Mouse (Mus musculus): ENCODE measurements around the gene Ppil6. TPM values are rescaled to one million over a fixed set of nuclear protein-coding genes. Genes with fewer than 3 reads are reported as not detected.

Ppil6 gene
- polyA plus RNA-seq (2016; fragmentation: Nextera tagmentation; extraction: Ambion mirVana) = 0.12 TPM in 1 of 2 replicates, not detected in the other

DNA sequence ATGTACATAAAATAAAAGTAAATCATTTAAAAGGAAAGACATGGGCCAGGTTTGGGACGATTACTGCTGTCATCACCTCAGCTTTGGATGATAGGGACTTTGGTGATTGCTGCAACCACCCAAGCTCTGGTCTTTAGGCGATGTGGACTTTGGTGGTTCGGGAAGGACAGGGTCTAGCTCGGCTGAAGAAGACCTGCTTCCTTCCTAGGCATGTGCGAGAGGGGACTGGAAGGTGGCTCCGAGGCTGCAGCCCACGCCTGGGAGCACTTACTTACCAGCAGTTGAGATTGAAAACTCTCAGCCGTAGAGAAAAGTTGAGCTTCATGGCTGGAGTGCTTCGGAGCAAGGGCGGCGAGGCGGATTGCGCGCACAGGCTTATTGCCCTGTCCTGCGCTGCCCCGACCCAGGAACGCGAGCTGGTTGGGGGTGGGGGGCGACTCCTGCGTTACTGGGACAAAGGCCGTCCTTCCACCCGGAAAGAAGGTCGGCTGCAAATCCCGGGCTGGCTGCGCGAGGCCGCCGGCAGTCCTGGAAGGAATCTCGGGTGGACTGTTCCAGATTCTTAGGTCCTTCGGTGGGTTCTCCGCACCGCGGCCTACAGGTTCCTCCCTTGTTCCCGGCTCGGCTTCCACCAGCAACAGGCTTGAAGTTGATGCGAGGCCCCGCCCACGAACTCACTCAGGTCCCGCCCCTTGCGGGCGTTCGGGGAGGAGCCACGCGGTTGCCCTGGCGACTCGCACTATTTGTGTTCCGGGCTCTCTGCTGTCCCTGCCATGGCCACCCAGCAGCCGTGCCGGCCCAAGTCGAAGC, at the start of gene Ppil6, which contains the start of gene Smpd2:
Gene Ppil6 (plus strand): TSS at position 732 of the 810 bp plus-strand sequence.
Gene Smpd2 (minus strand): TSS at position 662 of the 810 bp plus-strand sequence.
- peak within 1 kb of the TSS; percentile 27 for H3K27ac ChIP-seq
- peaks cover 24% of the 10 kb centered on the region for H3K4me1 ChIP-seq
- peak within 1 kb of the TSS; percentile 74 for H3K4me3 ChIP-seq
- H3K36me3 ChIP-seq = peaks cover 27% of the 10 kb centered on the region
- H3K9me3 ChIP-seq (replicated peaks) = no peaks in the 10 kb centered on the region
- peak within 1 kb of the TSS; percentile 100 for H3K4me2 ChIP-seq
- H3K9ac ChIP-seq = peak within 1 kb of the TSS; percentile 74
- 2% methylated on average over 50 of the region's 50 CpGs for WGBS (ENCODE audit: insufficient replicate concordance)
- 0 out of 2 replicates have a peak, but pooled peaks cover 8% of the 10 kb centered on the region for H3K27me3 ChIP-seq (replicated peaks)
- peak; percentile 90 for ATAC-seq

GRCm38 (mm10) chr10:41448216-41448615, 42.0 kb upstream of the Ppil6 start:
- Histone ChIP-seq H3K9me3 (replicated peaks) (no peaks in the 10 kb centered on the region), H3K4me2 (peak overlapping the region; percentile 2; the same call in 1 of the 2 replicates), H3K4me3 (no peak overlapping the region), H3K9ac (no peak overlapping the region), H3K4me1 (peaks cover 41% of the 10 kb centered on the region), H3K27me3 (replicated peaks) (no peaks in the 10 kb centered on the region), H3K27ac (no peak overlapping the region), H3K36me3 (peaks cover 17% of the 10 kb centered on the region)
- WGBS (ENCODE audit: insufficient replicate concordance) = 7% methylated on average over 1 of the region's 1 CpGs
- ATAC-seq = no peak

GRCm38 (mm10) chr10:41449684-41450083, 40.6 kb upstream of the Ppil6 start:
- Histone ChIP-seq H3K4me1 (peaks cover 41% of the 10 kb centered on the region), H3K9ac (peak overlapping the region; percentile 79), H3K27ac (peak overlapping the region; percentile 81), H3K36me3 (peaks cover 20% of the 10 kb centered on the region), H3K4me3 (peak overlapping the region; percentile 72), H3K9me3 (replicated peaks) (no peaks in the 10 kb centered on the region), H3K27me3 (replicated peaks) (no peaks in the 10 kb centered on the region), H3K4me2 (peak overlapping the region; percentile 86)
- WGBS (ENCODE audit: insufficient replicate concordance) = 19% methylated on average over 14 of the region's 14 CpGs
- ATAC-seq = peak; percentile 33

- Histone ChIP-seq H3K36me3 (peaks cover 24% of the 10 kb centered on the region), H3K27me3 (replicated peaks) (no peaks in the 10 kb centered on the region), H3K4me1 (peaks cover 41% of the 10 kb centered on the region), H3K4me3 (peak within 1 kb of the TSS; percentile 72), H3K27ac (peak within 1 kb of the TSS; percentile 81), H3K4me2 (peak within 1 kb of the TSS; percentile 86), H3K9ac (peak within 1 kb of the TSS; percentile 79), H3K9me3 (replicated peaks) (no peaks in the 10 kb centered on the region)
- WGBS (ENCODE audit: insufficient replicate concordance) = under 1% methylated on average over 48 of the region's 49 CpGs
- peak; percentile 96 for ATAC-seq
Measured at GRCm38 (mm10) chr10:41450137-41450670, 40.0 kb upstream of the Ppil6 start, which contains the start of gene Zbtb24. Gene Zbtb24 (plus strand): TSS chr10:41450383.

DNA sequence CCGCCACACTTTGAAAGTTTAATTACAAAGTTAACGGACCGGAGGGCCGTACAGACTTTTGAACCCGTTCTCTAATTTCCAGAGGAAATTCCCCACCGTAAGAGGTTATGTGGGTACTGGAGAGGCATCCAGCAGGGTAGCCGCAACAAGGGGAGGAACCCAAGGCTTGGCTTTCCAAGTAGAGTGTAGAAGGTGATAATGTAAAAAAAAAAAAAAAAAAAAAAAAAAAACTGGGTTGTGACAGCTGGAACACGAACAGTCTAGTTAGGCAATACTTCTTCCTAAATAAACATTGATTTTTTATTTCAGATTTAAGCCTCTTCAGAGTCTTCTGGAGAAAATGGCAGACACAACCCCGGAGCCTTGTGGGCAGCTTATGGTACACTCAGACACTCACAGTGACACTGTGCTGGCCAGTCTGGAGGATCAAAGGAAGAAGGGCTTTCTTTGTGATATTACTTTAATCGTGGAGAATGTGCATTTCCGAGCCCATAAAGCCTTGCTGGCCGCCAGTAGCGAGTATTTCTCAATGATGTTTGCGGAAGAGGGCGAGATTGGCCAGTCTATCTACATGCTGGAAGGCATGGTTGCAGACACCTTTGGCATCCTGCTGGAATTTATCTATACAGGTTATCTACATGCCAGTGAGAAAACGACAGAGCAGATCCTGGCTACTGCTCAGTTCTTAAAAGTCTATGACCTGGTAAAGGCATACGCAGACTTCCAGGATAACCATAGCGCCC, 39.3 kb upstream of the Ppil6 start:
- no peak for ATAC-seq
- no peaks in the 10 kb centered on the region for H3K9me3 ChIP-seq (replicated peaks)
- 49% methylated on average over 18 of the region's 18 CpGs for WGBS (ENCODE audit: insufficient replicate concordance)
- H3K27ac ChIP-seq = peak overlapping the region; percentile 52
- H3K4me3 ChIP-seq = peak overlapping the region; percentile 72
- H3K27me3 ChIP-seq (replicated peaks) = no peaks in the 10 kb centered on the region
- H3K4me1 ChIP-seq = peaks cover 44% of the 10 kb centered on the region
- H3K9ac ChIP-seq = peak overlapping the region; percentile 79
- peak overlapping the region; percentile 86 for H3K4me2 ChIP-seq
- peaks cover 31% of the 10 kb centered on the region for H3K36me3 ChIP-seq

DNA sequence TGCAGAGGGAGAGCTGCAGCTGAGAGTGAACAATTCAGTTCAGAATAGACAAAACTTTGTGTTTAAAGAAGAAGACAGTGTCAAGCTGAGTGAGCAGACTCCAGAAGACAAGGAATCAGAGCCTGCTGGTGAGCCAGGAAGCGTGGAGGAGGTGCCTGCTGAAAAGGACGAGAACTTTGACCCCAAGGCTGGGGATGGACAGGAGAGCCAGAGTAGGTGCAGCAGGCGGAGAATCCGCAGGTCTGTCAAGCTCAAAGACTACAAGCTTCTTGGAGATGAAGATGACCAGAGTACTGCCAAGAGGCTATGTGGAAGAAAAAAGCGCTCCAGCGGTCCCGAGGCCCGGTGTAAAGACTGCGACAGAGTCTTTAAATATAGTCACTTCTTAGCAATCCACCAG, 38.6 kb upstream of the Ppil6 start:
- no peaks in the 10 kb centered on the region for H3K27me3 ChIP-seq (replicated peaks)

DNA sequence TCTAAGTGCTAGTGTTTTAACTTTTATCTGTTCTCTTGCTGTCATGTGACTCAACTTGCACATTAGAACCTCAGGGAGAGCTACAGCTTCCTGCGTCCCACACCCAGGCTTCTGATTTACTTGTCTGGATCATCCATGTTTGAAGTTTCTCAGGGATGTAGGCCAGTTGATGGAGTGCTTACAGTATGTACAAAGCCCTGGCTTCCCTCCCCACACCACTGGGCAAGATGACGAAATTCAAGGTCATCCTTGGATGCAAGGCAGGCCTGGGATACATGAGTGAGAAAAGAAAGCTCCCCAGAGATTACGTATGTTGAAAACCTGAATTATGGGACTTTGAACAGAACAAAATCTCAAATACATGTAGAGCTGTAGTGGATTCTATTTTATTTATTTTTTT, 37.4 kb upstream of the Ppil6 start:
- ATAC-seq = no peak
- no peak overlapping the region for H3K9ac ChIP-seq
- H3K4me1 ChIP-seq = peaks cover 51% of the 10 kb centered on the region
- no peak overlapping the region for H3K4me2 ChIP-seq
- H3K27me3 ChIP-seq (replicated peaks) = no peaks in the 10 kb centered on the region
- 86% methylated on average over 3 of the region's 3 CpGs for WGBS (ENCODE audit: insufficient replicate concordance)
- no peak overlapping the region for H3K4me3 ChIP-seq
- no peak overlapping the region for H3K27ac ChIP-seq
- H3K36me3 ChIP-seq = peaks cover 46% of the 10 kb centered on the region
- no peaks in the 10 kb centered on the region for H3K9me3 ChIP-seq (replicated peaks)

More for the DNA sequence above, 38.6 kb upstream of the Ppil6 start:
- H3K9me3 ChIP-seq (replicated peaks) = no peaks in the 10 kb centered on the region
- H3K4me1 ChIP-seq = peaks cover 51% of the 10 kb centered on the region
- H3K36me3 ChIP-seq = peaks cover 38% of the 10 kb centered on the region
- ATAC-seq = no peak
- WGBS (ENCODE audit: insufficient replicate concordance) = 92% methylated on average over 9 of the region's 9 CpGs
- H3K4me3 ChIP-seq = peak overlapping the region; percentile 72; the same call in 1 of the 2 replicates
- no peak overlapping the region for H3K27ac ChIP-seq
- no peak overlapping the region for H3K9ac ChIP-seq
- H3K4me2 ChIP-seq = peak overlapping the region; percentile 86

- no peak overlapping the region for H3K4me2 ChIP-seq
- no peaks in the 10 kb centered on the region for H3K9me3 ChIP-seq (replicated peaks)
- peaks cover 60% of the 10 kb centered on the region for H3K36me3 ChIP-seq
- H3K4me3 ChIP-seq = no peak overlapping the region
- H3K27me3 ChIP-seq (replicated peaks) = no peaks in the 10 kb centered on the region
- ATAC-seq = no peak
- no peak overlapping the region for H3K27ac ChIP-seq
- WGBS (ENCODE audit: insufficient replicate concordance) = 81% methylated on average over 4 of the region's 4 CpGs
- peaks cover 11% of the 10 kb centered on the region for H3K4me1 ChIP-seq
- H3K9ac ChIP-seq = no peak overlapping the region
Measured at GRCm38 (mm10) chr10:41459990-41460389, 30.2 kb upstream of the Ppil6 start.

GRCm38 (mm10) chr10:41460501-41460900, 29.7 kb upstream of the Ppil6 start:
- peaks cover 11% of the 10 kb centered on the region for H3K4me1 ChIP-seq

DNA sequence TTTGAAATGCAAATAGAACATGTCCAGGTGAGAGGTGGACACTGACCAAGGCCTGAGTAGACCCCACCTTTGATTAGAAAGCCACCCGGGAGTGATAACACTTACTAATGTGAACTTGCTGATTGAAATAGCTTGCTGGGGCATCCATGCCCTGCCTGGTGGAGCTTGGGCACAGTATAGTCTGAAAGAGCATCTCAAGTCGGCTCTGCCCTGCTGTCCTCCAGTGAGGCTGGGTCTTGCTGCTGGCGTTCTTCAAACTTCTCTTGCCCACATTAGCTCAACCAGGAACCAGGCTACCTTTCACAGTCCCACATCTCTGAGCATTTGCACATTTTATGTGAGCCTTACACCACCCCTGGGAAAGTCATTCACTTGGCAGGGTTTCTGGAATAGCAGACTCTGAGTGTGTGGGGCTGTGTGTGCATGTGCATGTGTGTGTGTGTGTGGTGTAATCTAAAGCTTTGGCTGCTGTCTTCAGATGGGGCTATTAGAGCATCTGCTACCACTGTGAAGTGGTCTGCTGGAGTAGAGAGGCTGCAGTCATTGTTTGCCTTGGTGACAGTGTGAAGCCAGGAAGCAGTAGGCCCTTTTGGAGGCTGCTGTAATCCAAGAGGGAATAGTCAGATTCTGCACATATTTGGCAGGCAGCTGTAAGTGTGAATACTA, 29.0 kb upstream of the Ppil6 start:
- peaks cover 6% of the 10 kb centered on the region for H3K4me1 ChIP-seq
- 75% methylated on average over 3 of the region's 3 CpGs for WGBS (ENCODE audit: insufficient replicate concordance)
- no peak overlapping the region for H3K4me2 ChIP-seq
- peaks cover 52% of the 10 kb centered on the region for H3K36me3 ChIP-seq
- H3K9me3 ChIP-seq (replicated peaks) = no peaks in the 10 kb centered on the region
- no peak overlapping the region for H3K4me3 ChIP-seq
- H3K9ac ChIP-seq = no peak overlapping the region
- no peaks in the 10 kb centered on the region for H3K27me3 ChIP-seq (replicated peaks)
- H3K27ac ChIP-seq = no peak overlapping the region
- ATAC-seq = no peak

More at GRCm38 (mm10) chr10:41460501-41460900, 29.7 kb upstream of the Ppil6 start:
- H3K4me3 ChIP-seq = no peak overlapping the region
- no peak overlapping the region for H3K27ac ChIP-seq
- no peak overlapping the region for H3K9ac ChIP-seq
- H3K4me2 ChIP-seq = no peak overlapping the region
- ATAC-seq = no peak
- no peaks in the 10 kb centered on the region for H3K9me3 ChIP-seq (replicated peaks)
- H3K36me3 ChIP-seq = peaks cover 56% of the 10 kb centered on the region
- no peaks in the 10 kb centered on the region for H3K27me3 ChIP-seq (replicated peaks)
- 28% methylated on average over 2 of the region's 2 CpGs for WGBS (ENCODE audit: insufficient replicate concordance)

DNA sequence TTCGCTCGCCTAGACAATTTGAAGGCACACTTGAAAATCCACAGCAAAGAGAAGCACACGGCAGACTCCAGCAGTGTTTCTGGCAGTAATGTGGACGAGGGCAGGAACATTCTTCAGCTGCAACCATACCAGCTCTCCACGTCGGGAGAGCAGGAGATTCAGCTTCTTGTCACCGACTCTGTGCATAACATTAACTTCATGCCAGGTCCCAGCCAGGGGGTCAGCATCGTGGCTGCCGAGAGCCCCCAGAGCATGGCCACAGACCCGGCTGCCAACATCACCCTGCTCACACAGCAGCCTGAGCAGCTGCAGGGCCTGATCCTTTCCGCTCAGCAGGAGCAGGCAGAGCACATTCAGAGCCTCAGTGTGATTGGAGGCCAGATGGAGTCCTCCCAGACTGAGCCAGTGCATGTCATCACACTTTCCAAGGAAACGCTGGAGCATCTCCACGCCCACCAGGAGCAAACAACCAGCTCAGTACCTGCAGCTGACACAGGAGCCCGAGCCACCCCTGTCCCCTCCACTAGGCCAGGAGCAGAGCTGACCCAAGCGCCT, 25.8 kb upstream of the Ppil6 start:
- H3K4me1 ChIP-seq = no peaks in the 10 kb centered on the region
- no peak overlapping the region for H3K4me3 ChIP-seq
- no peaks in the 10 kb centered on the region for H3K9me3 ChIP-seq (replicated peaks)
- H3K36me3 ChIP-seq = peaks cover 25% of the 10 kb centered on the region
- H3K27ac ChIP-seq = no peak overlapping the region
- no peak overlapping the region for H3K4me2 ChIP-seq
- WGBS (ENCODE audit: insufficient replicate concordance) = 74% methylated on average over 15 of the region's 15 CpGs
- ATAC-seq = no peak
- no peaks in the 10 kb centered on the region for H3K27me3 ChIP-seq (replicated peaks)
- H3K9ac ChIP-seq = no peak overlapping the region

Data from liver, embryonic 12.5 days (tissue).